Mouse (Mus musculus) left cerebral cortex, adult 9 months (tissue): ENCODE measurements around the gene Gsta2.
"Not testable (repeated sequence)": the region's sequence is repeated elsewhere in the genome, so short reads cannot be mapped to it uniquely, and the experiment has no call there.

ENCODE experiments used
- DNase-seq, 2 experiments: peaks; one replicate each; pipeline ENCODE4 v3.0.0; 2022; ENCODE audit warnings: low spot score in 2 of 2

Gsta2 gene

DNA sequence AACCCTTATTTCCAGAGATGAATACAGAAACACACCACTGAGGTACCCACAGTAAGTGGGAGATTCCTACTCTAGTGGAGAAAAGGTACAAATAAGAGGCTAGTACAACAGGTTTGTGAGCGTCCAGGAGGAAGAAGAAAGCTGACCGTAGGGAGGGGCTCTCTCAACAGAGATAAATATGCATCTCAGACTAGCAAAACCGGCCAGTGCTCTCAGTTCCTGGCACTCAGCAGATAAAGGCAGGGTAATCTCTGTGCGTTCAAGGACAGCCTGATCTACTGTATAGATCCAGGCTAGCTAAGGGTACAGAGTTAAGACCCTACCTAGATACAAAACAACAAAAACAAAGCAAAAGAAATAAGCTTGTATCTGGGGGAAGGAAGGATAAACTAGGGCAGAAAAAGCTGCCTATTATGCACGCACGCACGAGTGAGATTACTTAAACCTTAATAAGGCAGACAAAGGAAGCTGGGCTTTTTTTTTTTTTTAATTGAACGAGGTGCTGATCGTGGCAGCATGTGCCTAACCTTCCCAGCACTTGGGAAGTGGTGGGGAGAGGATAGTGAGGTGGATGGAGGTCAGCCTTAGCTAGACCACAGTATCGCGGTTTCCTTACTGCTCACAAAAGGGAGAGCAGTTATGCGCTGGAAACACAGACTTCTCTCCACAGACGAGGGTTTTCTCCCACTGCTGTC is 10.4 kb upstream of the Gsta2 start:
- no peak for DNase-seq

DNA sequence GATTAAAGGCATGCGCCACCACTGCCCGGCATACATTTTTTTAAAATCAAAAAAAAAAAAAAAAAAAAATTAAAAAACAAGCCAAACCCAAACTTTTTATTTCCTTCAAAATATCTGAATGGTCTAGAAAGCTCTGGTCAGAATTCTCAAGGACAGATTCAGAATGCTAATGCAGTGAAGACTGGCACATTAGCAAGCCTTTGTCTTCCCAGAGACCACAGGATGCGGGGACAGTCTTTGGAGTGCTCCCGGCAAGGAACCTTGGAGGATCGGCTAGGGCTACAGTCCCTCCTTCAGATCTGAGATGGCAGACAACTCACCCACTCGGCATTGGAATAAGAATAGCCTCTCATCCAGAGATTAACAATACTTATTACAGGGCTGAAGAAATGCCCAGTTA is 9.1 kb upstream of the Gsta2 start:
- no peak for DNase-seq

DNA sequence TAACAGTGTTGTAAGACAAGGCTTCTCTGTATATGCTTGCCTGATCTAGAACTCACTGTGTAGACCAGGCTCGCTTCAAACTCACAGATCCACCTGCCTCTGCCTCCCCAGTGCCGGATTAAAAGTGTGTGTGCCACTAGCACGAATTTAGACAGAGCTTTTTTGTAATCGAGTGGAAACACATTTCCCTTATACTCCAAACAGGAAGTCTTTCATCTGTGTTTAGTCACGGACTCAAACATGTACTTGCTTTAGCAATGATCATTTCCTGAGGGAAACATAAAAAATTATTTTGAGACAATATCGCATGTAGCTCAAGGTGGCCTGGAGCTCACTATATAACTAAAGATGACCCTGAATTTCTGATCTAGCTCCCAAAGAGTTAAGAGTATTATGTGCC is 7.8 kb upstream of the Gsta2 start:
- no peak for DNase-seq

DNA sequence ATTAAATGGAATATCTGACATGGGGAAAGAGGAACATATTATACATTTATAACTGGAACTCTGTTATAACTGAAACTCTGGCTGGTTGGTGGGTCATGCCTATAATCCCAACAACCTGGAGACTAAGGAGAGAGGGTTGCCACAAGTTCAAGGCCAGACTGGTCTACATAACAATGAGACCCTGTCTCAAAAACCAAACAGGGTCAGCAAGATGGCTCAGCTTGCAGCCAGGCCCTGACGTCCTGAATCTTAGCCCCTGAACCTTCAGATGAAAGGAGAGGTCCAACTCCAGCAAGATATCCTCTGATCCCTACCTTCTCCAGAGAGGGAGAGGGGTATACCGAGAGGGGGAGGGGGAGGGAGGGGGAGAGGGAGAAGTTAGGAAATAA is 4.9 kb upstream of the Gsta2 start:
- DNase-seq: no peak

DNA sequence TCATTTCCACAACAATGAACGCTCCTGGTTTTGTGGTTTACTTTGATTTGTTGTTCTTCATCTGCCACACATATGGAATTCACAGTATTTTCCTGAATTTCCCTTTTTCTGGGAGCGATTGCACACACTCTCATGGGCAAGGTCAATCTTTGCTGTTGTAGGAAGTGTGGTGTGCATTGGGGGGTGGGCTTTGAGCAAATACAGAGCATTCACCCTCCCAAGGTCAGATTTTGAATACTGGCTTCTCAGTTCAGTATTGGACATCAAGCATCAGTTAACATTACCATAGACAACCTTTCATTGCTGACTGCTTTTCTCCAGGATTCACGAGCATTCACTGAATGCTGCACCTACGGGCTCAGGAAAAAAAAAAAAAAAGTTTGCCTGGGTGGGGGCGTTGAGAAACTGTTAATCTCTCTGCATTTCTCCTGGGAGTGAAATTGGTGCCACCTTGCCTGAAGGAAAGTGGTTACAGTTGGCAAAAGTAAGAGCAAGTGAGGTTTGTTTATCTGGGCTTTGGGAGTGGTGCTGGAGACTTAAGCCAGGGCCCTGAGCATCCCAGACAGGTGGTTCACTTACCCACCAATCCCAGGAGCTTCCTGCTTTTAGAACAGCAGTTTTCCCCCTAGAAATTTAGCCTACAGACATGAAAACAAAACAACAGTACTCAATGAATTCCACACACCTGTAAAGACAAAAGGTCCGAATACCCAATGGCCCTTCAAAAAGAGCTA is 4.3 kb upstream of the Gsta2 start:
- DNase-seq: no peak

DNA sequence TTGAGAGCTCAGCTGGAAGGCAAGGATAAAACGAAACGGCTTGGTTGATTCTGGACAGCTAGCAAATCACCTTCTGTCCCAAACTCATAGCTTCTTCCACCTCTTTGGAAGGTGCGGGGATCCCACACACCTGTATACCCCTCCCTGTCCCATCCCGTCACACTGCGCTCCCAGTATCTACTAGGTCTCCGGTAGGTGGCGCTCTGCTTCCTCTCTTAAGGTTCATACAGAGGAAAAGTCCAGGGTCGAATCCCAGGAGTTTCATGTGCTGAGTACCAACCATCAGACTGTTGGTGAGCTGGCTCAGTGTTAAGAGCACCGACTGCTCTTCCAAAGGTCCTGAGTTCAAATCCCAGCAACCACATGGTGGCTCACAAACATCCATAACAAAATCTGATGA is 2.5 kb upstream of the Gsta2 start:
- peak in 1 of 2 experiments; percentile 20 for DNase-seq

DNA sequence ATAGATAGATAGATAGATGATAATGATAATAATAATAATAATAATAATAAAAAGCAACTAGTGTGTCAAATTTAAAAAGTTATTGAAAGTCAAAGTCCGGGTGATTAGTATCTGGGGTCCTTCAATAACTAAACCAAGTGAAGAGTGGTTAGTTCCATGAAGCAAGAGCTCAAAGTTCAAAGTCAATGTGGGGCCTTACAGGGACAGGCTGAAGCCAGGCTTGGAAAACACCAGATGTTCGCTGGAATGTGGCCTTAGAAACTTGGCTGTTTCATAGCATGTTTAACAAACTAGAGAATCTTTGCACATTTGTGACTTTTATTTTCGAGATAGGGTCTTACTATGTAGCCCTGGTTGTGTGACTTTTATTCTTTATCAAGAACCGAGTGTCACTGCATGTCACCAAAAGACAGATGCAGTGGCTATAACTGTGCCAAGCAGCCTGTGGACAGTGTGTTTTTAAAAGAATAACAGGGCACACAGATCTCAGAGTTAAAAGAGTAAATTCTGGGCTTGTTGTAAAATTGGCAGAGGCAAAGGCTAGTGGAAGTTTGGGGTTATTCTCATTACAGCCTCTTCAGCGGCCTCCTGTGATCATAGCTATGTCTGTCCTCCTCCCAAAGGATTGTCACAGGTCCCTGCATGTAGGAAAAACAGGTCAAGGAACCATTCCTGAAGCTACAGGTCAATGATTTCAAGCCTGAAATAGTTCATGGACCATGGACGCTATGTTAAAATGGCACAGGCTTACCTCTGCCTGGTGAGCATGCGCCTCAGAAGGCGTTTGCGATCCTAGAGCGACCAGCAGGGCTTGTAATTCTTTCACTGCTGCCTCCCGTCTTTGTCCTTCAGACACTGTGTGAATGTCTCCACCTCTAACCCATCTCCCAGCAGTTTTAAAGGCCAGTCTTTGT is 666 bp downstream of the Gsta2 start:
- DNase-seq: no peak

DNA sequence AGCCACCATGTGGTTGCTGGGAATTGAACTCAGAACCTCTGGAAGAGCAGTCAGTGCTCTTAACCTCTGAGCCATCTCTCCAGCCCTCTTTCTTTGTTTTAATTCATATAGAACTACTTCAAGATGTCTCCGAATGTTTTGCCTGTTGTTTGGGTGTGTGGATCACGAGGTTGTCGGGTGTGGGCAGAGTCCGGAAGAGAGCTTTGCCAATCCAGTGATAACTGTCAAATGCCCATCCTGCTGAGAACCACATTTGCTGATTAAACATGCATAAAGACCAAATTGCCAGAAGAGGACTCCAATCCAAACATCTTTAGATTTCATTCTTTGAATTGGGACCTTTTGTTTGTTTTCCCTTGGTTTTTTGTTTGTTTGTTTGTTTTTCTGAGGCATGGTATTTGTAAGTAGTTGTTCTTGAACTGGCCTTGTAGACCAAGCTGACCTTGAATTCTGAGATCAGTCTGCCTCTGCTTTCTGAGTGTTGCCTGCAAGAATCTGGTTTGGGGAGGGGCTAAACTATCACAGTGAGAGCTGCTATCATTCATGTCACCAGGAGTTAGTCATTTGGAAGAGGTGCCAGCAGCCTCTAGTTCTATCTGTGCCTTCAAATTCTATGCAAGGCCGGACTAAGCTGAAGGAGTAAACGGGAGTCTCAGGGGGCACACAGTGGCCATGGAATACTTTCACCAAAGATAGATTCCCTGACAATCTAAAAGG is 3.9 kb downstream of the Gsta2 start:
- no peak for DNase-seq

DNA sequence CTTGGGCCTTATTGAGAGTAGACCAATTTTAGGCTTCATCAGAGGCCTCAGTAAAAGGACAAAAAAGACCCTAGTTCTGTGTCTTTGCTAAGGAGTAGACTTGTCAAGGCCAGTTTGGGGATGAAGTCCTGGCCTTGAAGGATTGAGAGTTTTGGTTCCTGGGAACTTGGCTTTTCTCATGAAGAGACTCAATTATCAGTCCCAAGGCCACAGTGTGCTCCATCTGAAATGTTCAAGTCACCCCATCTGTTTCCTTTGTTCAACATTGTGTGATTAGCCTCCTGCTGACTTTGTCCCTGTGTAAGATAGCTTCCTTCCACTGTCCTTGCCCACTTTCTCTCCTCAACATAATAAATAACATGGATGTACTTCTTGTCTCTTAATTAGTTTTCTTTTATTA is 5.6 kb downstream of the Gsta2 start:
- not testable (repeated sequence) for DNase-seq

DNA sequence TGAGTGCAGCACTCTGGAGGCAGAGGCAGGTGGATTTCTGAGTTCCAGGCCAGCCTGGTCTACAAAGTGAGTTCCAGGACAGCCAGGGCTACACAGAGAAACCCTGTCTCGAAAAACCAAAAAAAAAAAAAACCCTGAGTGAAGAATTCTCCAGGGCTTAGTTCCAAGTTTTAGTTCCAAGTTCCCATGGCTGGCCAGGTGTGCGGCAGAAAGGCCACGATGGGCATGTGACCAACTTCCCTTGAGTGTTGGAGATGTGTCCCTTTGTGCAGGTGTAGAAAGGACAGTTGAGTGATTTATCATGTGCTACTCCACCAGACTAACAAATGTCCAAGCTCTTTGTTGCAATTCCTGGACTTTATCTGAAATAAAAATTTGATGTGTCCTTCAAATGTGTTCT is 6.4 kb downstream of the Gsta2 start:
- DNase-seq: not testable (repeated sequence)

DNA sequence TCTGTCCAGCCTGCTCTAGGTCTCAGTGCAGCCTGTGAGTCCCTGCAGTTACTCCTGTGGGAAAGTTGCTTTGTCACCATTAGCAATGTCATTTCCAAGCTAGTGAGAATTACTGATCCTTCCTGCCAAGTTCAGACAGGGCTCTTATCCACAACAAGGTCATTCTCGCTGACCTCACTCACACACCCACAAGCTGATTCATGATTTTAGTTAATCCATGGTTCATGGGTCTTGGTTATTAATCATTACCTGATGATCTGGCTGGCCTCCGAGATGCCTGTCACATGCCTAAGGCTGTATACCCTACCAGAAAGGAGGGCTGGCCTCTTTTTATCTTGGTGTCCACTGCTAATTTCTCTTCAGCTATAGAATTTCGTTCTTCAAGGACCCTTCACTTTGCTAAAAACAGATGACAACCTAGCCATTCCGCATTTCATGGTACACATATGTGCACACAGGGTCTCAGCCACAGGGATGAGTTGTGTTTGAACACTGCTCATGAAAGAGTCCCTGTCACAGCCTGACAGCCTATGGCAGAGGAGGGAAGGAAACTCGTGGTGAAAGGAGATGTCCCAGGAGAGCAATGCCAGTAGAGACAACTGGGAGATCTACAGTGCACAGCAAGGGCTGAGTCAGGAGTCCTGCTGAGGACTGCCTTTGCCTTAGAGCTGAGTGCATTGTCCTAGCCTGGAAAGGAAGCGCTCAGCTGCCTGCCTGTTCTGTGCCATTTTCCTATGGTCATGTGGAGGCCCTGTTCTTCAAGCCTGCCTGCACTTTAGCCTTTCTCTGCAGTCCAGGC is 7.2 kb downstream of the Gsta2 start:
- not testable (repeated sequence) for DNase-seq

DNA sequence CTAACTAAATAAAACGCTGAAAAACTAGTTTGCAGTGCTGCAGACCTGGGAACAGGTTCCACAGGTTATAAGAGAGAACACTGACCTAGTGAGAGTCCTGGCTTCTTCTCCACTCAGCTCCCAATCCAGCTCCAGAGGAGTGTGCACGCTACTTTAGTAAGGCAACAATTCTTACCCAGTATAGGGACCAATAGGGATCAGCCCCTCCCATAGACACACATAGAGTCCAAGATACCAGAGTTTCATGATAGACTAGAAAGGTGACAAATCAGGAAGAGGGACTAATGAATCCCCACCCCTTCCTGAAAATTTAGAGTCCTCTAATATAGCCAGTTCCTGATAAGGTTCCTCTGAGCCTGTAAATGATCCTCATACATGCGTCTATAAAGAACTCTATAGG is 8.6 kb downstream of the Gsta2 start:
- no peak for DNase-seq

DNA sequence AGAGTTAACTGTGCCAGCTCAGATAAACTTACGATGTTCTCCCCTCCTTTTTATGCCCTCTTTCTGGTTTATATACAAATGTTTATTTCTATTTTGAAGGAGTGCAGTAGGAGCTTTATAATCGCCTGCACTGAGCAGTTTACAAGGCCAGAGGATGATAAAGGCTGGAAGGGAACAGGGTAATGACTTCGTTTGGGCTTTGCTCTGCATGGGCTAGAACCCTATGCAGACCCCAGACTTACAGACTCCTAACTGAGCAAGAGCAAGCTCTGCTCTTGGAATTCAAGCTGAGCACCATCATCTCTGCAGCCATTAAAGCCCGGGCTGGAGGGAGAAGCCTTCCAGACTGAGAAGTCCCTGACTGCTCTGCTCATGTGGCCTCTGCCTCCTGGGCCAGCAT is 10.4 kb downstream of the Gsta2 start:
- DNase-seq: not testable (repeated sequence)

DNA sequence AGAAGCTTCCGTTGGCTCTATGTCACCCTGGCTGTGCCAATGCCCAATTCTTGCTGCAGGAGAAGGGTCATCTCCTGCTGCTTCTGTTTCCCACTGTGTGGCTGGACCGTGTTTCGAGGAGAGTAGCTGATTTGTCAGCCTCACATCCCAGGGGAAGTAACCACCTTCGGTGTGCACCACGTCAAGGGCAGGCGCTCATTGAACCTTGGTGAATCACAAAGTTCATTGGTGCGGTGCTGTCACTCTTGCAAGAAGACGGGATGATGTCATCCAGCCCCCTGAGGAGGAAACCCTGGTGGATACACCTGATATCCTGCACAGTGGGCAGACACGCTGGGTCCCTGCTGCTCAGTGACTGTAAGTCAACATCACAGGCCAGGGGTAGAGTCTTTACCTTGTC is 12.5 kb downstream of the Gsta2 start:
- DNase-seq: not testable (repeated sequence)

DNA sequence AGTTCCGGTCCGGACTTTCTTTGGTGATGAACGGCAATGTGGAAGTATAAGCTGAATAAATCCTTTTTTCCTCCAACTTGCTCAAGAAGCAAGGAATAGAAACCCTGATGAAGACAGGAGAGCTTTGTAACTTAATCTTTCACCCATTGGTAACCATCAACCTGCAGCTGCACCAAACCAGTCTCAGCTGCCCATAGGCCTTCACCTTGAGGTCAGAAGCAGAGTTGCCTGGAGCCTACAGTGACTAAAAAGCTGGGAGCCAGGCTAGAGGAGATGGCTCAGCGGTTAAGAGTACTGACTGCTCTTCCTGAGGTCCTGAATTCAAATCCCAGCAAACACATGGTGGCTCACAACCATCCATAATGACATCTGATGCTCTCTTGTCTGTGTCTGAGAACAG is 13.1 kb downstream of the Gsta2 start:
- not testable (repeated sequence) for DNase-seq

DNA sequence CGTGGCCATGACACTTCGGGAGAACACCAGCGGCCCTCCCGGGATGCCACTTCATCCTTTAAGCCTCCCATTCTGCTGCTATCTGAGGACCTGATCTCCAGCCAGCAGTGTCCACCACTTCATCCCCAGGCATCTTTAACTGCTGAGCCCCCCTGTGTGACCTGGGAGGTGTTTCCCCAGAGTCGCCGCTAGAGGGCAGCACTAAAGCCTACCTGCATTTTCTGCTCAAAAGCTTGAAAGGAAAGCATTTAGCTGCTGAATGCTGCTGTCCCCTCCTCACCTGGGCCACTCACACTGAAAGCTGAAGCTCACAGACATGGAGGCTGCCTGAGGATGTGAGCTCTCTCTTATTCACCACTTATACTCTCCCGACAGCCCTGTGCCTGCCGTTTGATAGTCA is 15.3 kb downstream of the Gsta2 start:
- peak in 1 of 2 experiments; percentile 1 for DNase-seq

DNA sequence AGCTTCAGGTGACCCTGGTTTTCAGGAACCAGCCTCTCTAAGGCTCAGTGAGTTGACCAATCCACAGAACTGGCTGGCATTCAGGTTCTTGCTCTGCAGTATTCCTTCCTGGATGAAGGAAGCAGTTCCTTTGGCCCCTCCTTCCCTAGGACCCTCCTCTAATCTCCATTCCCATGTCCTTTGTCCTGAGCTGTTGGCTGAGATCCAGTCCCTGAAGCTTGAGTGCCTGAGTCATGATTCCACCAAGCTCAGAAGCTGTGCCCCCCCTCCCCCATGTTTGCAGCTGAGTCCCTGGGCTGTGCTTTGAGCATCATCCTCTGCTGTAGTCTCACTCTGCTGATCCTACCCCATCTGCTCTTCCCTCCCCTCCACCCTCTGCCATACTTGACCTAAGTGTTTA is 18.5 kb downstream of the Gsta2 start:
- DNase-seq: not testable (repeated sequence)

DNA sequence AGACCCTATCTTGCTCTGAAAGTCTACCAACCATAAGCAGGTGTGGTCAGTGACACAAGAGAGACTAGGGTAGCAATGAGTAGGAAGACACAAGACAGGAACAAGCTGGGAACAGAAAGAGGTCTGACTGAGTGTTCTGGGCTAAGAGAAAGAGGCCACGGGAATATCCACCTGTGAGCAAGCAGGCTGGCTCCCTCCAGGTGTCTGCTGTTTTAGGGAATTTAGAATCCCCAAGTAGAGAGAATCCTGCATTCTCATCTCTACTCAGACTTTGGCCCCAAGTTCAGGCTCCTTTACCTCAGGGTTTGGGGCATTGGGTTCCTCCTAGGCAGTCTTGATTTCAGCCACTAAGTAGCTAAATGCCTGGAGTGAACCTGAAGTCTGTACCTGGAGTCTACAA is 28.3 kb downstream of the Gsta2 start, which contains the start of gene Omt2b:
Omt2b (plus strand) TSS at position 301 of the 400 bp plus-strand sequence.
- DNase-seq: not testable (repeated sequence)

DNA sequence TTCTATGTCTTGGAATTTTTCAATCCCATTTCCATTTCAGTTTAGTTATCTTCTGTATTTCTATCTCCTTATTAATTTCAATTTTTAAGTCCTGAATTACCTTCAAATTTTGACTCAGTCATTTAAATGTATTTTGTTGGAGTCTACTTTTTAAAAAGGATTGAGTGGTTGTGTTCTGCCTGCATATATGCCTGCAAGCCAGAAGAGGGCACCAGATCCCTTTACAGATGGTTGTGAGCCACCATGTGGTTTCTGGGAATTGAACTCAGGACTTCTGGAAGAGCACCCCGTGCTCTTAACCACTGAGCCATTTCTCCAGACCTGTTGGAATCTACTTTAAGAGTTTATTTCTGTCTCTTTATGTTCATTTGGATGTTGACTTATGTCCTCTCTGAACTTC is 36.1 kb downstream of the Gsta2 start:
- DNase-seq: no peak

DNA sequence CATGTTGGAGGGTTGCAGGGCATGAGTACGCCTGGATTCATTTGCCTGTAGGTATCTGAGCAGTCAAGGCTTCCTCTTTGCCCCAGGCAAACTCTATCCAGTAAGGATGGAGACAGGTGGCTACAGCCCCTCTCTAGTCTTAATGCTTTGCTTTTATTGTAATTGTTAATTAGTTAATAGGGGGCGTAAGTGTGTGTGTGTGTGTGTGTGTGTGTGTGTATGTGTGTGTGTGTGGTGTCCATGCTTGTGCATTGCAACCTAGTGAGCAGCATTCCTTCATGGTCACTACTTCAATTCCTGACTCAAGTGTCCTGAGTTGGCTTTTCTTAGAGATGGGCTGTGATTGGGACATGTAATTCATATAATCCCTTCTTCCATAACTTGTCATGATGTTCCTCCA is 40.9 kb downstream of the Gsta2 start, which contains the start of gene Omt2a:
Omt2a (minus strand) TSS at position 101 of the 400 bp plus-strand sequence.
- no peak for DNase-seq

DNA sequence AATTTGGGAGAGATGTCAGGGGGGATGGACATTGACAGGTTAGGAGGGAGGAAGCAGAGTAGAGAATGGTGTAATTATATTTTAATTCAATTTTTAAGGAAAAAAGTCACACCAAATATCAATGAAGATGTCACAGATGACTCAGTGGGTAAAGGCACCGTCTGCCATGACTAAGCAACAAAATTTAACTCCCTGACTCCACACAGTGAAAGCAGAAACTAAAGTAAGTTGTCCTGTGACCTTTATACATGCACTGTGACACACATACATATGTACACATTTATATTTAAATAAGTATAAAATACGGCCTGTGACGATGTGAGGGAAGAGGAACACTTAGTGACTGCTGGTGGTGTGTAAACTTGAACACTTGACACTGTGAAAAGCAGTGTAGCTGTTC is 47.5 kb downstream of the Gsta2 start:
- not testable (repeated sequence) for DNase-seq
